Mouse (Mus musculus): ENCODE measurements around the gene Ly6g6e.

Ly6g6e gene

GRCm38 (mm10) chr17:35050126-35050750 is 26.5 kb upstream of the Ly6g6e start:
- DNase-seq = peak; percentile 66 to 75

- DNase-seq = peak; percentile 89 to 90
Measured at GRCm38 (mm10) chr17:35051156-35052086, 25.3 kb upstream of the Ly6g6e start.

DNA sequence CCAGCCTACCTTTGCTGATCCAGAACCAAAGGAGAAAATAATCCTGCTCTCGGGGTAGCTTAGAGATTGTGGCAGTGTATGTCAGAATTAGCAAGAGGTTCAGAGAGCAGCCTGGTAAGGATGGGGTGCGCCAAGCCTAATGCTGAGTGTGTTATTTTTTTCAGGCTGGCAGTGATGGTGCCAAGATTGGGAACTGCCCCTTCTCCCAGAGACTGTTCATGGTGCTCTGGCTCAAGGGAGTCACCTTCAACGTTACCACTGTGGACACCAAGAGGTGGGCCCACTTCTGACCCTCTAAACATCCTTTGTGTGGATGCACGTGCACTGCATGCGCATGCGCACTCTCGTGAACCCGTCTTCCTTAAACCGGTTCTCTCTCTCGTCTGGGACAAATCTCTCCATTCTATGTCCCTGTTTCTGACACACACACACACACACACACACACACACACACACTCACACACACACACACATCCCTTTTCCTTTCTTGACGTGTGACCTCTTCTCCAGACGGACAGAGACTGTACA is 24.4 kb upstream of the Ly6g6e start:
- no peak for DNase-seq

GRCm38 (mm10) chr17:35055691-35056495 is 20.8 kb upstream of the Ly6g6e start:
- DNase-seq = no peak

DNA sequence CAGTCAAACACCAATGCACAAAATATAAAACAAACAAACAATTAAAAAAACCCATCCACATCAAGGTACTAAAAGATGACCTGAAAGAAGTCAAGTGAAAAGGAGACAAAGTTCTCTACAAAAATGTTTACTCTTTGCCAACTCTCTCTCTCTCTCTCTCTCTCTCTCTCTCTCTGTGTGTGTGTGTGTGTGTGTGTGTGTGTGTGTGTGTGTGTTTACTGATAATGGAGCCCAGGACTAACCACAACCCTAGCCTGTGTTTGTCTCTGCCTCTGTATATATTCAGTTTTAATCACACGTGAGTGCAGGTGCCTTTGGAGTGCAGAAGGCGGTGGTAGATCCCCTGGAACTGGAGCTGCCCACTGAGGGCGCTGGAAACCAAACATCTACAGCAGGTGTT is 19.6 kb upstream of the Ly6g6e start:
- DNase-seq = no peak

- peak in 1 of 2 experiments; percentile 27 for DNase-seq
Measured at GRCm38 (mm10) chr17:35058316-35058715, 18.4 kb upstream of the Ly6g6e start.

DNA sequence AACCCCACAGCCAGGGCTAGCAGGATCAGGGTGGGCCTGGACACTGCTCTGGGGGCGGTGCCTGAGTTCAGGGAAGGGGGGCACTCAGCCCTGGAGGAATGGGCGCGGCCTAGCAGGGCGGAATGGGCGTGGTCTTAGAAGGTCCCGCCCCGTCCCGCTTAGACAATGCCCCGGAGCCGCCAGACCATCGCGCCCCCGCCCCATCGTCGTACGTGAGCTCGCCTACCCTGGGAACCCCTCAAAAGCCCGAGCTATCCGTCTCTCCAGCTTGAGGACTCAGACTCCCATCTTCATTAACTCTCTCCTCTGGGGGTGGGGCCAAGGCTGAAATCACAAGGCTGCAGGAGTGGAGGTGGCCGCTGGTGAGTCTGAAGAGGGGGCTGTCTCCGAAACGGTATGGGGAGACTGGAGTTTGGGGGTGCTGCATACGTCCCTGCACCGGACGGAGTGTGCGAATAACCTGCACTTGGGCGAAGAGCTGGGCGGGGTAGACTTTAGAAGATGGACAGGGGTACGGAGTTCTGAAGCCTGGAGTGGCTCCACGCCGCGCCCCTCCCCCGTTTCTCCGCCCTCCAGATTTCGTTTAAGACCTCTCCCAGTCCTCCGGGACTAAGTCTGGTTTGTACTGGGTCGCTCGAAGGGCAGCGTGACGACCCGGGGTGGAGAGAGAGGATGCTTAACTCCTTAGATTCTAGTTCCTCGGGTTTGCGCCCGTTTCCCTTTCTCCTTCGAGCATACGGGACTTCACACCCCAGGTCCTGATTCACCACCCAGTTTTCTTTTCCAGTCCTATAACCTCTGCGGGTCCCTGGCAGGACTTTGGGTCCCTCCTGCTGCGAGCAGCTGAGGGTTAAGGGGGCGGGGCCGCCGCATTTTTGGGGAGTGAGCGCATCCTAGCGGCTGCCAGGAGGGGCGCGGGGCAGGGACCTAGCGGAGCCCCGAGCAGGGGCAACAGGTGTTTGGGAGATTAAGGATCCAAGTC is 17.5 kb upstream of the Ly6g6e start, which contains the start of gene Ddah2:
Gene Ddah2, plus strand, starts transcription at position 125 of the 982 bp plus-strand sequence.
- peak; percentile 97 to 98 for DNase-seq

DNA sequence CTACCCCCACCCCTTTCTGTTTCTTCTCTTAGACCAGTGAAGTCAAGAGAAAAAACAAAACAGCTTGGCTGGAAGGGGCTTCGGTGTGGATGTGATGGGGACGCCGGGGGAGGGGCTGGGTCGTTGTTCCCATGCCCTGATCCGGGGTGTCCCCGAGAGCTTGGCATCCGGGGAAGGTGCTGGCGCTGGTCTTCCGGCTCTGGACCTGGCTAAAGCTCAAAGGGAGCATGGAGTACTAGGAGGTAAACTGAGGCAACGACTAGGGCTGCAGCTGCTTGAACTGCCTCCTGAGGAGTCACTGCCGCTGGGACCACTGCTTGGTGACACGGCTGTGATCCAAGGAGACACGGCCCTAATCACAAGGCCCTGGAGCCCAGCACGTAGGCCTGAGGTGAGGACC is 16.6 kb upstream of the Ly6g6e start:
- DNase-seq = peak in 1 of 2 experiments; percentile 54

GRCm38 (mm10) chr17:35060737-35061297 is 15.9 kb upstream of the Ly6g6e start:
- peak; percentile 51 to 63 for DNase-seq

DNA sequence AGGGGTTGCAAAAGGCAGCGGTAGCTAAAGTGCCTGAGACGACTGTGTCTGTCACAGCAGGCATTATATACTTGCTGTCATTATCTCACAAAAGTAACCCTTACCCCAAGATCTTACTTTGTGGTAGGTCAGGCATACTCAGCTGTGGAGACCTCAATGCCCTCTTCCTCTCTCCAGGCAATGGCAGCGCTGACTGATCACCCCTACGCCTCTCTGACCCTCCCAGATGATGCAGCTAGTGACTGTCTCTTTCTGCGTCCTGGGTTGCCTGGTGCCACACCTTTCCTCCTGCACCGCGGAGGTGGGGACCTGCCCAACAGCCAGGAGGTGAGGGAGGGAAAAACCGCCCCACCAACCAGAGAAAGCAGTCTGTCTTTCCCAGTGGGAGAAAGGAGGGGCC is 15.4 kb upstream of the Ly6g6e start:
- no peak for DNase-seq

GRCm38 (mm10) chr17:35063466-35063865 is 13.2 kb upstream of the Ly6g6e start:
- DNase-seq = peak; percentile 82 to 88

GRCm38 (mm10) chr17:35064378-35064877 is 12.3 kb upstream of the Ly6g6e start:
- DNase-seq = peak; percentile 82 to 85

DNA sequence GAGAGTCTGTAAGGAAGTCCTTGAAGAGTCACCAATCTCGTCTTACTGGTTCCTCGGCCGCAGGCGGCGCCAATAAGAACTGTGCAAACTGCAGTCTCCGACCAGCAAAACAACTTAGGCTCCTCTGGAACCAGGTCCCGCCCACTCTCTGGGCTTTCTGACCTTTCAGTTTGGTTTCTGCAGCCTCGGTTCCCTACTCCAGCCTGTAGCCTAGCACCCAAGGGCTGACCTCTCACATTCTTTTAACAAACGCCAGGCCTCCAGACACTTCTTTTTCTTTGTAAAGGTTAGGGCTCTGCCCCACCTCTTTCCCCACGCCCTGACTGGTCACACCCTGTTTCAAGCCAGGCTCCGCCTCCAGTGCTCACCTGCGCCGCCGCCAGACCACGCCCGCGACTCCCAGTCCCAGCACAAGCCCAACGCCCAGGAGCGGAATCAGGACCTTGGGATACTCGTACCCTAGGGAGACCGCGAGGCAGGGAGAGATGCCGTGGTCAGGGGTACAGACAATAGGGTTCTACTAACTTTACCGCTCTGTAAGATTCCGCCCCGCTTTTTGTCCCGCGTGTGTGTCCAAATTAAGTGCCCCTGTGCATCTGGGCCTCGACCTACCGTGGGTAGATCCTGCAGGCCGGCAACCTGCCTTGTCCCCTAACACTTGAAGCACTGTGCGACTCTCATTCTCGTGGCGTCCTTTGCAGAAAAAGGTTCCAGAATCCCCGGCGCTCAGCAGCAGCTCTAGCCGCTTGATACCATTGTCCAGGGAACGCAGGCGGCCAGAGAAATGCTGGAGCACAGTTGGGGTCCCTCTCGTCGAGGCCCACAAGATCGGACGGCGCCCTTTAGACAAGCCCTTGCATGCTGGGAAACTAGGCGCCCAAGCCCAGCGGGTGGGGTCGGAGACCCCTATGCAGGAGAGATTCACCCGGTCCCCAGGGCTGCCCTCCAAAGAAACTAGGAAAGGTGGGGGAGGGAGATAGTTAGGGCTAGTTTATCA is 11.5 kb upstream of the Ly6g6e start, which contains the start of gene Ly6g6c:
Gene Ly6g6c, plus strand, starts transcription at position 438 of the 997 bp plus-strand sequence.
- DNase-seq = peak; percentile 51 to 55

GRCm38 (mm10) chr17:35066084-35066483 is 10.6 kb upstream of the Ly6g6e start, which contains the start of gene Mpig6b:
TSS of gene Mpig6b (minus strand) at chr17:35066184.
- DNase-seq = peak in 1 of 2 experiments; percentile 12

DNA sequence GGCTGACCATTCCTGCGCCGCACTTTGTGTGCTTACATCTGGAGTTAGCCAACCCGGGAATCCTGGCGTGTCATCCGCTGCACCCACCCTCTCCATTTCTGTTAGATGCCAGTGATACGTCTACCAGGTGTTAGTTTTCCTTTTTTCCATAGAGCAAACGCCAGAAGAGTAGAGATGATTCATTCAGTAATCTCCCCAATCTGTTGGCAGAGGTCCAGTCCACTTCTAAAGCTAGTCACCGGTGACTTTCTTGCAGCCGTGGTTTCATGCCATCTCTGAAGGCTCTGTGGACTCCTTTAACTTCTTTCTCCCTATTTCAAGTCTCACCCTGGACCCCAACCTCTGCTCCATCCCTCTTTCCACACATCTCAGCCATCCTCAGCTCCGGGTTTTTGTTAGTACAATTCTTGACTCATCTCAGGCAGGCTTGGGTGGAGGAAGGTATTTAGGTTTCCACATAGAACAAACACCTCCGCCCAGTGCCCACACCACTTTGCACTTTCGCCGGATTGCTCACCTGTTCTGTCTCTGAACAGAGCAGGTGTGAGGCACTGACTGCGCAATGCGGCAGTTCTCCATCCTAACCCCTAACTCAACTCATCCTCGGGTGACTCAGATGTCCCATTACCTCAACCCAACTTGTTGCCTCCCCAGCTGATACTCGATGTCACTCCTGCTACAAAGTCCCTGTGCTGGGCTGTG is 8.3 kb upstream of the Ly6g6e start:
- peak in 1 of 2 experiments; percentile 47 for DNase-seq

- DNase-seq = peak; percentile 86 to 89
Measured at GRCm38 (mm10) chr17:35070556-35071229, 6.0 kb upstream of the Ly6g6e start.

DNA sequence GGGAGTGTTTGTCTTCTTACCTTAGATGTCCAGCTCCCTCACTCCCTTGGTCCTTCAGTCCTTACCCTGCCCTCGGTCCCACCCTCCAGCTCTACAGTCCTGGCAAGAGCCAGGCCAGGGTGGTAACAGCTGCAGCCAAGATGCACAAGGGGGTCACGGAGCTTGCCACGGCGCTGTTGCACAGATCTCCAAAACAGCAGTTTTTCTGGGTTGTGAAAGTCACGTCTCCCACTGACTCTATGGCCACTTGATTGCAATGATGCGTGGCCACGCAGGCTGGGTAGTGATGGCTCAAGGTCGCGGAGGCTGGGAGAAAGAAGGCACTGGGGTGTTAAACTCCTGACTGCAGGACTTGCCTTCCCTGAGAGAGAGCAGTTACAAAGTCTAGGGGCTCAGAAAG is 5.2 kb upstream of the Ly6g6e start:
- DNase-seq = peak; percentile 43 to 46

DNA sequence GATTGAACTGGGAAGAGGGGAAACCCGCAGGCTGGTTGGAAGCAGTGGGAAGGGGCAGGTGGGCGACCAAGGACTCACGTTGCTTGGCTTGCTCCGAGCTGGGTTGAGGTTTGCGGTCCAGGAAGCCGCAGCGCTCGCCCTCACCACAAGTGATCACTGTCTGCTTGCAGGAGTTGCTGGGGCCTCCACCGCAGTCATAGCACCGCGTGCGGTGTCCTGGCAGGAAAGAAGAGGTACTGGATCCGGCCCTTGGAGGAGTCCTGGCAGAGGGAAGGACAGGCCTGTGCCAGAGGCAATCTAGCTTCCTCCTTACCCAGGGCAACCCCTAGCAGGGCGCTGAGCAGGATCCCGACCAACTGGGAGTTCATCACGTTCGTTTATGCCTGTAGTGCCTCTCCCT is 2.6 kb upstream of the Ly6g6e start:
- peak; percentile 80 to 85 for DNase-seq
